Mouse (Mus musculus) heart, embryonic 12.5 days (tissue): ENCODE results near the gene Urm1. TPM values are rescaled to one million over a fixed set of nuclear protein-coding genes. Genes with fewer than 3 reads are reported as not detected.

Experiments
- ATAC-seq: fragments of 200-750 bp; cut with Nextera tagmentation; 2 replicates; pipeline ENCODE4 v1.8.0; 2017; ENCODE audit warnings: moderate TSS enrichment, moderate library complexity; ENCODE audit not compliant: insufficient number of reproducible peaks, low FRiP score
- H3K27ac ChIP-seq: fragments of 300-500 bp; sonication (generic); 2 replicates; pipeline ENCODE4 v1.5.1; 2016; ENCODE audit warnings: mild to moderate bottlenecking, moderate library complexity; ENCODE audit not compliant: poor library complexity, severe bottlenecking
- H3K27me3 ChIP-seq: fragments of 300-500 bp; sonication (generic); replicated peaks from 2 replicates; pipeline ENCODE4 v1.6.1; 2016; ENCODE audit warnings: mild to moderate bottlenecking, moderate library complexity
- H3K36me3 ChIP-seq: fragments of 300-500 bp; sonication (generic); 2 replicates; pipeline ENCODE4 v1.6.1; 2016; ENCODE audit warnings: mild to moderate bottlenecking, moderate library complexity
- H3K4me1 ChIP-seq: fragments of 300-500 bp; sonication (generic); replicated peaks from 2 replicates; pipeline ENCODE4 v1.6.1; 2016; ENCODE audit warnings: mild to moderate bottlenecking
- H3K4me2 ChIP-seq: fragments of 300-500 bp; sonication (generic); 2 replicates; pipeline ENCODE4 v1.6.1; 2016; ENCODE audit warnings: mild to moderate bottlenecking, moderate library complexity
- H3K4me3 ChIP-seq: fragments of 300-500 bp; sonication (generic); 2 replicates; pipeline ENCODE4 v1.5.1; 2016; ENCODE audit warnings: mild to moderate bottlenecking
- H3K9ac ChIP-seq: fragments of 300-500 bp; sonication (generic); 2 replicates; pipeline ENCODE4 v1.6.1; 2016; ENCODE audit warnings: mild to moderate bottlenecking, moderate library complexity
- H3K9me3 ChIP-seq: fragments of 300-500 bp; sonication (generic); replicated peaks from 2 replicates; pipeline ENCODE4 v1.6.1; 2016; ENCODE audit warnings: mild to moderate bottlenecking, moderate library complexity
- WGBS: fragments of 180-500 bp; shearing (Covaris S2); methylation state at CpG from one replicate; pipeline ENCODE4 v1.1.7; 2016; 5-methylcytosine and 5-hydroxymethylcytosine counted together
- polyA plus RNA-seq: library from polyadenylated mRNA; unstranded; fragments of >200 nt; fragmentation: Nextera tagmentation; extraction: Ambion mirVana; gene quantifications from 2 replicates; pipeline ENCODE4 v1.2.1, GENCODE M21; 2016

Gene Urm1
- polyA plus RNA-seq, 1 experiment from 2014 or later, result 15.6 TPM

GRCm38 (mm10) chr2:29849841-29850480 is 30.1 kb downstream of the Urm1 start:
- ATAC-seq, result no peak
- WGBS, result 47% methylated on average over 5 of the region's 5 CpGs
- peaks cover 14% of the 10 kb centered on the region for H3K4me1 ChIP-seq

GRCm38 (mm10) chr2:29852957-29853485 is 33.1 kb downstream of the Urm1 start:
- Histone ChIP-seq H3K4me3 (no peak overlapping the region), H3K36me3 (no peaks in the 10 kb centered on the region), H3K27me3 (peaks cover 58% of the 10 kb centered on the region), H3K4me2 (no peak overlapping the region), H3K27ac (no peak overlapping the region), H3K9me3 (no peaks in the 10 kb centered on the region), H3K9ac (no peak overlapping the region), H3K4me1 (no peaks in the 10 kb centered on the region)
- WGBS, result 59% methylated on average over 4 of the region's 4 CpGs
- ATAC-seq, result no peak

More at GRCm38 (mm10) chr2:29849841-29850480, 30.1 kb downstream of the Urm1 start:
- no peak overlapping the region for H3K4me3 ChIP-seq
- H3K27ac ChIP-seq, result no peak overlapping the region
- H3K9me3 ChIP-seq, result no peaks in the 10 kb centered on the region
- no peak overlapping the region for H3K9ac ChIP-seq
- H3K4me2 ChIP-seq, result no peak overlapping the region
- H3K27me3 ChIP-seq, result peaks cover 59% of the 10 kb centered on the region
- no peaks in the 10 kb centered on the region for H3K36me3 ChIP-seq

- H3K9me3 ChIP-seq, result no peaks in the 10 kb centered on the region
- no peak overlapping the region for H3K9ac ChIP-seq
- no peak overlapping the region for H3K27ac ChIP-seq
- no peak overlapping the region for H3K4me2 ChIP-seq
- no peaks in the 10 kb centered on the region for H3K4me1 ChIP-seq
- H3K27me3 ChIP-seq, result peaks cover 52% of the 10 kb centered on the region
- H3K4me3 ChIP-seq, result no peak overlapping the region
- ATAC-seq, result no peak
- WGBS, result 66% methylated on average over 5 of the region's 5 CpGs
- H3K36me3 ChIP-seq, result no peaks in the 10 kb centered on the region
Observed at GRCm38 (mm10) chr2:29853736-29854135, 33.9 kb downstream of the Urm1 start.

GRCm38 (mm10) chr2:29855585-29856210 is 35.8 kb downstream of the Urm1 start:
- WGBS, result 77% methylated on average over 10 of the region's 10 CpGs
- H3K4me1 ChIP-seq, result no peaks in the 10 kb centered on the region
- H3K9me3 ChIP-seq, result no peaks in the 10 kb centered on the region
- H3K27ac ChIP-seq, result no peak overlapping the region
- H3K4me3 ChIP-seq, result no peak overlapping the region
- no peak overlapping the region for H3K9ac ChIP-seq
- ATAC-seq, result no peak
- H3K27me3 ChIP-seq, result peaks cover 40% of the 10 kb centered on the region
- no peak overlapping the region for H3K4me2 ChIP-seq
- H3K36me3 ChIP-seq, result no peaks in the 10 kb centered on the region

- ATAC-seq, result no peak
- no peaks in the 10 kb centered on the region for H3K36me3 ChIP-seq
- no peaks in the 10 kb centered on the region for H3K4me1 ChIP-seq
- no peak overlapping the region for H3K9ac ChIP-seq
- H3K9me3 ChIP-seq, result no peaks in the 10 kb centered on the region
- H3K4me2 ChIP-seq, result no peak overlapping the region
- 32% methylated on average over 19 of the region's 19 CpGs for WGBS
- peaks cover 40% of the 10 kb centered on the region for H3K27me3 ChIP-seq
- H3K27ac ChIP-seq, result no peak overlapping the region
- no peak overlapping the region for H3K4me3 ChIP-seq
Observed at GRCm38 (mm10) chr2:29856451-29857260, 36.8 kb downstream of the Urm1 start.

- H3K9ac ChIP-seq, result no peak overlapping the region
- no peak for ATAC-seq
- no peaks in the 10 kb centered on the region for H3K4me1 ChIP-seq
- no peak overlapping the region for H3K27ac ChIP-seq
- H3K4me2 ChIP-seq, result no peak overlapping the region
- H3K27me3 ChIP-seq, result peaks cover 37% of the 10 kb centered on the region
- WGBS, result 37% methylated on average over 2 of the region's 2 CpGs
- H3K4me3 ChIP-seq, result no peak overlapping the region
- H3K36me3 ChIP-seq, result no peaks in the 10 kb centered on the region
- H3K9me3 ChIP-seq, result no peaks in the 10 kb centered on the region
Observed at GRCm38 (mm10) chr2:29857341-29857740, 37.5 kb downstream of the Urm1 start.

- H3K4me3 ChIP-seq, result no peak overlapping the region
- no peak overlapping the region for H3K4me2 ChIP-seq
- peaks cover 37% of the 10 kb centered on the region for H3K27me3 ChIP-seq
- 72% methylated on average over 5 of the region's 5 CpGs for WGBS
- no peaks in the 10 kb centered on the region for H3K9me3 ChIP-seq
- no peaks in the 10 kb centered on the region for H3K4me1 ChIP-seq
- no peak overlapping the region for H3K27ac ChIP-seq
- no peak overlapping the region for H3K9ac ChIP-seq
- no peaks in the 10 kb centered on the region for H3K36me3 ChIP-seq
- ATAC-seq, result no peak
Observed at GRCm38 (mm10) chr2:29857967-29858366, 38.1 kb downstream of the Urm1 start.

GRCm38 (mm10) chr2:29858748-29859473 is 39.0 kb downstream of the Urm1 start:
- no peak overlapping the region for H3K9ac ChIP-seq
- ATAC-seq, result no peak
- 12% methylated on average over 5 of the region's 5 CpGs for WGBS

GRCm38 (mm10) chr2:29865125-29865524 is 45.2 kb downstream of the Urm1 start:
- ATAC-seq, result no peak
- Histone ChIP-seq H3K36me3 (no peaks in the 10 kb centered on the region), H3K9ac (no peak overlapping the region)

More at GRCm38 (mm10) chr2:29858748-29859473, 39.0 kb downstream of the Urm1 start:
- Histone ChIP-seq H3K9me3 (no peaks in the 10 kb centered on the region), H3K4me3 (no peak overlapping the region), H3K27me3 (peaks cover 37% of the 10 kb centered on the region), H3K4me1 (no peaks in the 10 kb centered on the region), H3K27ac (no peak overlapping the region), H3K4me2 (no peak overlapping the region), H3K36me3 (no peaks in the 10 kb centered on the region)

GRCm38 (mm10) chr2:29868949-29869645 is 49.2 kb downstream of the Urm1 start, which contains the start of gene Cercam:
Cercam (plus strand) TSS chr2:29869164.
- peak; percentile 91 for ATAC-seq
- Histone ChIP-seq H3K4me3 (peak within 1 kb of the TSS; percentile 54), H3K4me1 (peaks cover 29% of the 10 kb centered on the region), H3K27me3 (peaks cover 7% of the 10 kb centered on the region; the same call in 1 of the 2 replicates), H3K9ac (peak within 1 kb of the TSS; percentile 72), H3K4me2 (peak within 1 kb of the TSS; percentile 86), H3K36me3 (no peaks in the 10 kb centered on the region), H3K27ac (peak within 1 kb of the TSS; percentile 63), H3K9me3 (no peaks in the 10 kb centered on the region)
- under 1% methylated on average over 44 of the region's 44 CpGs for WGBS

More at GRCm38 (mm10) chr2:29865125-29865524, 45.2 kb downstream of the Urm1 start:
- Histone ChIP-seq H3K4me3 (no peak overlapping the region), H3K27ac (no peak overlapping the region), H3K4me2 (no peak overlapping the region), H3K9me3 (no peaks in the 10 kb centered on the region), H3K27me3 (peaks cover 8% of the 10 kb centered on the region; the same call in 1 of the 2 replicates), H3K4me1 (peaks cover 16% of the 10 kb centered on the region)
- WGBS, result 71% methylated on average over 4 of the region's 4 CpGs
